Mouse (Mus musculus) liver, embryonic 18 days (tissue): ENCODE measurements around the gene Tbc1d4. TPM values are rescaled to one million over a fixed set of nuclear protein-coding genes. Genes with fewer than 3 reads are reported as not detected.

Source experiments
- polyA plus RNA-seq: library from polyadenylated mRNA; depleted of rRNA; stranded (reverse); fragments of >200 nt; gene quantifications from 2 replicates; pipeline ENCODE4 v1.2.3, GENCODE M21; 2012; rRNA removed

The Tbc1d4 gene
- polyA plus RNA-seq = 1.2 and 1.3 TPM in 2 replicates

DNA sequence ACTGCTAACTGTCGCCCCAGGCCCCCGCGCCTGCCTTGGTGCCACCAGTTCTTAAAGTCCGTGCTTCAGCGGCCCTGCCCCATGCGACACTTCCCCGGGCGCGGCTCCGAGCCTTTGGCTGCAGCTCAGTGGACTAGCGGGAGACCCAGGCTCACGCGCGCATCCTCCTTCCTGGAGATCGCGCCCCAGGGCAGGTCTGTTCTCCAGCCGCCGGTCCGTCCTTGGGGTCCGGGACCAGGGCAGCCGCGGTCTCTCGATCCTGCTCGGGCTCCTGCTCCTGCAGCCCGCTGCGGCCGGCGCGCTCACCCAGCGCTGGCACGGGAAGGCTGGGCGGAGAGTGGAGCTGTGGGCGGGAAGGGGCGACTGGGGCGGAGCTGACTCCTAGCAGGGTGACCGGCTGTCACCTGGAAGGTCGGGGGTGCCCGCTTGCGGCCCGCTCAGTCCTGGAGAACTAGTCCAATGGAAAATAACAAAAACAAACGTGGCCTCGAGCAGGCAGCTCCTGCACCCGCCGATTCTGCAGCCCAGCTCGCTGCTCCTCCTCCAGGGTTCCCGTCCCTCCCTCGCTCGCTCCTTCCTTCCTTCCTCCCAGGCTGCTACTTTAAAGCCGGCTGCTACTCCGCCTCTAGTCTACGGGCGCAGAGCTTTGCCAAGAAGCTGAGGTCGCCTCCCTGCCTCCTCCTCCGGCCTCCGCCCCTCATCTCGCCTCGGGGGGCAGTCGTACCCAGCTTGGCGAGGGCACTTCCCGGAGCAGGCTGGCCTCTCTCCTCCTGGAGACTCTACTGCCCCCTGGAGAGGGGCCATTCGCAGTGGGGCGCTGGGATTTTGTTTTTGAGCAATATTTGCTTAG lies at the start of gene Tbc1d4:
Tbc1d4 (minus strand) TSS at position 673 of the 850 bp plus-strand sequence.

DNA sequence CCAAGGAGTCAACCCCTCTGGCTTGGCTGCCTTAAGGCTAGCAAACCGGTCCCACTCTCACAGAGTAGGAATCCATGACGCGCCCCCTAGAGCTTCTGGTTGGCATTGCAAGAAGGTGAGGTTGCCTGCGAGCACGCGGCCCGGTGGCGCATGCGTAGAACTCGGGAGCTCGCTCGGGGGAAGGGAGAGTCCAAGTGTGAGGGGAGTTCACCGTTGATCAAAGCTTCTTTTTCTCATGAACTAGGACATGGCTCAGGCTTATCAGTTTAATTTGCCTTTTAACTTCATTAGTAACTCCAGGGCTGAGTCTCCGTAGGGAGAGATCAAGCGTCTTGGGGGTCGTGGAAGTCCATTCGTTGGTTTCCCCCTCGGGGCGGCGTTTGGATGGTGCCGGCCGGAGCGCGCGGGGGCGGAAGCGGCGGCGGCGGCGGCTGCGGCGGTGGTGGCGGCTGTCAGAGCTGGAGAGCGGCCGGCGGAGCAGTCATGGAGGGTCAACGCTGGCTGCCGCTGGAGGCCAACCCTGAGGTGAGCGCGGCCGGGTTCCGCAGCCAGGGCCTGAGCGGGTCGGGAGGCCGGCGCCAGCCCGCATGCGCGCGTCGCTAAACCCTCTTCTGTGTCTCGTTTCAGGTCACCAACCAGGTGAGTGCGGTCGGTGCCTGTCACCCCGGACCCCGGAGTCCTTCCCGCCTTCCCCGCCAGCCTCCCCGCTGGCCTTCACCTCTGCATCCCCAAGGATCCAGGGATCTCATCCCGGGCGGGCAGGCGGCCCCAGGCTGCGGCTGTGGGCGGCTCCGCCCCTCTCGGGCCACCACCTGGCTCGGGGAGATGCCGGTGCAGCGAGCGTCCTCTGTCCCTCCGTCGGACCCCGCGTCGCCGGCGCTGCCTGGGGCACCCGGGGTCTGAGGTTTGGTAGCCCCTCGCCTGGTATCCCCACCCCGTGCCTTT lies 44.9 kb upstream of the Tbc1d4 start, which contains the start of gene Uchl3:
Uchl3 (plus strand) TSS at position 387 of the 945 bp plus-strand sequence.

DNA sequence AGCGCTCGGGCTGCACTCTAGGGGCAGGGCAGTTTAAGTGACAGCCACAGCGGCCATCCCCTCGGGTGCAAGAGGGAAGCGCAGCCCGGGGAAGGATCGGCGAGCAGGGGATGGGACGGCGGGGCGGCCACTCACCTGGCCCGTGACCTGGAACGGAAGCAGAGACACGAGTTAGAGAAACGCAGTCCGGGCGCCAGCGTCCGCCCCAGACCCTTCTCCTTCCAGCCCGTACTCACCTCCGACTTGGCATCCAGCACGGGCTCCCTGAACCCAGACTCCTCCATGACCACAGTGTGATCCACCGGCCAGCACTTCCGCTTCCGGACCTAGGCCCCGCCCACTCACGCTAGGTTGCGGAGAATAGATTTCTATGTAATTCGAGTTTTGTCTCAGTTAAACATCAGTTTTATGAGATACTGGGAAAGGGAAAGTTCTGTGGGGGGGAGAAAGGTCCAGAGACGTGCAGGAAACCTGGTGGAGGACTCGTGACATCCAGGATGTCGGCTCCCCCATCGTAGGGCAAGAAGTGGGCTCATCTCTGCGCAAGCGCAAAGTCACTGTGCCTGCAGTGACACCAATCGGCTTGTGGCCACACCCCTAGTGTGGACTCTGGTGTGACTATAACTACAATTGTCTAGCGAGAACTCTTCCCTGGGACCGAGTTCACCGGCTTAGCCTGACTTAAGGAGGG lies 31.3 kb upstream of the Tbc1d4 start, which contains the start of gene Commd6:
Commd6 (minus strand) TSS at position 534 of the 691 bp plus-strand sequence.

Other genes starting within 250 kb of the Tbc1d4 start
- 26.8 and 27.3 TPM in 2 replicates for gene Commd6, start 31.5 kb upstream of the Tbc1d4 start, polyA plus RNA-seq
- 19.8 and 22.2 TPM in 2 replicates for gene Uchl3, start 44.8 kb upstream of the Tbc1d4 start, polyA plus RNA-seq
- 0.16 TPM in 1 of 2 replicates, not detected in the other for gene Gm9922, start 120.6 kb upstream of the Tbc1d4 start, polyA plus RNA-seq
- 5.2 and 5.3 TPM in 2 replicates for gene Lmo7, start 120.8 kb upstream of the Tbc1d4 start, polyA plus RNA-seq